Mouse (Mus musculus): ENCODE results near the gene Olfr1427. TPM values are rescaled to one million over a fixed set of nuclear protein-coding genes. Genes with fewer than 3 reads are reported as not detected.
"Not testable (repeated sequence)": the region's sequence is repeated elsewhere in the genome, so short reads cannot be mapped to it uniquely, and the experiment has no call there.

Gene Olfr1427
- polyA plus RNA-seq, 1 experiment from 2014 or later = not detected

DNA sequence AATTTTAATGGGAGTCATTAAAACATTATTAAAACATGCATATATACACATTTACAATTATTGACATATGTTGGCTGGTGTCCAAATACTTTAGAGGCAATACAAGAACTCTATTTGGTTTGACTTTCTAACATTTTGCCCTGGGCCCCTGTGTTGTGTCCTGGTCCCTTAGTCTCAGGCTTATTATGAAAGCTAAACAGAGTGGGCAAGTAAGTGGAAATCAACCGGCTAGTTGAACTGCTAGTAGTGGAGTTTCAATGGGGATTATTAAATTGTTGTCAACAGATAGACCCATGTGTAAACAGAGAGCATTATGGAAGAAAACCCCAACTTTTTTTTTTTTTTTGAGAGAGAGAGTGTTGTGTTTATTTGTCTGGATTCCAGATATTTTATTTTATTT, 40.6 kb downstream of the Olfr1427 start, which contains the start of gene Olfr1424:
Olfr1424 (minus strand) TSS at position 101 of the 400 bp plus-strand sequence.
- not testable (repeated sequence) for H3K27ac ChIP-seq; ATAC-seq (replicated peaks); H3K36me3 ChIP-seq (replicated peaks); H3K4me3 ChIP-seq; H3K4me2 ChIP-seq; H3K9me3 ChIP-seq; H3K4me1 ChIP-seq; H3K9ac ChIP-seq; H3K27me3 ChIP-seq (replicated peaks)
- WGBS = 84% methylated on average over 1 of the region's 1 CpGs

Other genes starting within 250 kb of the Olfr1427 start
- not detected in 2 replicates for gene Olfr1418, start 242.3 kb downstream of the Olfr1427 start, polyA plus RNA-seq (2015; fragmentation: Nextera tagmentation; extraction: Ambion mirVana)
- gene Olfr1419, start 228.2 kb downstream of the Olfr1427 start, polyA plus RNA-seq (2015; fragmentation: Nextera tagmentation; extraction: Ambion mirVana) = 0.05 TPM in 1 of 2 replicates, not detected in the other
- gene Olfr1420, start 216.8 kb downstream of the Olfr1427 start, polyA plus RNA-seq (2015; fragmentation: Nextera tagmentation; extraction: Ambion mirVana) = 0.08 TPM in 1 of 2 replicates, not detected in the other
- gene Patl1, start 190.9 kb downstream of the Olfr1427 start, polyA plus RNA-seq (2015; fragmentation: Nextera tagmentation; extraction: Ambion mirVana) = 17.5 and 19.1 TPM in 2 replicates
- 3.9 and 4.0 TPM in 2 replicates for gene Osbp, start 137.4 kb downstream of the Olfr1427 start, polyA plus RNA-seq (2015; fragmentation: Nextera tagmentation; extraction: Ambion mirVana)
- not detected in 2 replicates for gene Olfr1423, start 62.0 kb downstream of the Olfr1427 start, polyA plus RNA-seq (2015; fragmentation: Nextera tagmentation; extraction: Ambion mirVana)
- not detected in 2 replicates for gene Olfr1424, start 40.7 kb downstream of the Olfr1427 start, polyA plus RNA-seq (2015; fragmentation: Nextera tagmentation; extraction: Ambion mirVana)
- gene Olfr1425, start 25.6 kb downstream of the Olfr1427 start, polyA plus RNA-seq (2015; fragmentation: Nextera tagmentation; extraction: Ambion mirVana) = not detected in 2 replicates
- not detected in 2 replicates for gene Olfr1426, start 11.3 kb downstream of the Olfr1427 start, polyA plus RNA-seq (2015; fragmentation: Nextera tagmentation; extraction: Ambion mirVana)
- not detected in 2 replicates for gene Olfr1428, start 12.6 kb upstream of the Olfr1427 start, polyA plus RNA-seq (2015; fragmentation: Nextera tagmentation; extraction: Ambion mirVana)
- not detected in 2 replicates for gene Olfr76, start 19.9 kb upstream of the Olfr1427 start, polyA plus RNA-seq (2015; fragmentation: Nextera tagmentation; extraction: Ambion mirVana)
- not detected in 2 replicates for gene Olfr1555-ps1, start 66.8 kb upstream of the Olfr1427 start, polyA plus RNA-seq (2015; fragmentation: Nextera tagmentation; extraction: Ambion mirVana)
- not detected in 2 replicates for gene Olfr1431, start 97.3 kb upstream of the Olfr1427 start, polyA plus RNA-seq (2015; fragmentation: Nextera tagmentation; extraction: Ambion mirVana)
- not detected in 2 replicates for gene Olfr1432, start 129.3 kb upstream of the Olfr1427 start, polyA plus RNA-seq (2015; fragmentation: Nextera tagmentation; extraction: Ambion mirVana)
- not detected in 2 replicates for gene Olfr262, start 138.3 kb upstream of the Olfr1427 start, polyA plus RNA-seq (2015; fragmentation: Nextera tagmentation; extraction: Ambion mirVana)
- gene Olfr235, start 157.7 kb upstream of the Olfr1427 start, polyA plus RNA-seq (2015; fragmentation: Nextera tagmentation; extraction: Ambion mirVana) = not detected in 2 replicates
- not detected in 2 replicates for gene Olfr1434, start 176.5 kb upstream of the Olfr1427 start, polyA plus RNA-seq (2015; fragmentation: Nextera tagmentation; extraction: Ambion mirVana)
- not detected in 2 replicates for gene Olfr1436, start 195.8 kb upstream of the Olfr1427 start, polyA plus RNA-seq (2015; fragmentation: Nextera tagmentation; extraction: Ambion mirVana)
- gene Olfr1437, start 221.8 kb upstream of the Olfr1427 start, polyA plus RNA-seq (2015; fragmentation: Nextera tagmentation; extraction: Ambion mirVana) = not detected in 2 replicates
- gene Olfr1438-ps1, start 232.6 kb upstream of the Olfr1427 start, polyA plus RNA-seq (2015; fragmentation: Nextera tagmentation; extraction: Ambion mirVana) = not detected in 2 replicates

Measured in midbrain, embryonic 15.5 days (tissue).